Mouse (Mus musculus): ENCODE results near the gene Lgals12. TPM values are rescaled to one million over a fixed set of nuclear protein-coding genes. Genes with fewer than 3 reads are reported as not detected.
A peak's percentile ranks its signal among the peaks of the same experiment; 100 is the strongest.

The Lgals12 gene
- polyA plus RNA-seq, 1 experiment = 0.31 TPM

DNA sequence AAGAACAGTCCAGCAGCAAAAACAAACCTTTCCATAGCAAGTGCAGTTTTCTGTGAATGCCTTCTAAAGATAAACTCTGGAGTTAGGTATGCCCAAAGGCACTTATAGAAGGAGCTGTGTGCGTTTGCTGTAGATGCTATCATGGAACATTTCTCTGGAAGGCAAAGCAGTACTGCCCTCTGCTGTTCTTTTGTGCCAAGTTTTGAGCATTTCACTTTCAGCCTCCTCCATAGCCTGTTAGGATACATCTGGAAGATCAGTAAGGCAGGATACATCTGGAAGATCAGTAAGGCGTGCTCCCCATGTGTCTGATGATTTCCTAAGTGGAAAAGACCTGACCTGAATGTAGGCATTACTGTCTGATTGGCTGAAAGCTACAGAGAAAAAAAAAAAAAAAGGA lies 11.5 kb downstream of the Lgals12 start:
- Histone ChIP-seq H3K4me2 (ENCODE audit: low read depth) (no peak overlapping the region), H3K27me3 (ENCODE audit: control insufficient read depth, insufficient read depth, insufficient read length) (no peaks in the 10 kb centered on the region), H3K4me3 (no peak overlapping the region), H3ac (ENCODE audit: control insufficient read depth, insufficient read length) (no peak overlapping the region), H3K36me3 (ENCODE audit: control insufficient read depth, insufficient read depth) (no peaks in the 10 kb centered on the region), H3K79me2 (ENCODE audit: control insufficient read depth, insufficient read depth) (no peaks in the 10 kb centered on the region)
- no peak for TF ChIP-seq MYOG (IDR thresholded peaks at IDR 0.05; ENCODE audit: control insufficient read depth in 1 of 3, insufficient read depth in 1 of 3, insufficient read length in 2 of 3, low read depth in 2 of 3)
- TF ChIP-seq TCF3 (IDR thresholded peaks at IDR 0.05; ENCODE audit: insufficient read length, low read depth) = no peak
- no peak for TF ChIP-seq MYOD1 (IDR thresholded peaks at IDR 0.05; ENCODE audit: control insufficient read depth in 1 of 3, insufficient read length in 2 of 3, low read depth in 2 of 3)
- TF ChIP-seq MAX (IDR thresholded peaks at IDR 0.05; ENCODE audit: low read depth) = no peak
- no peak for TF ChIP-seq CEBPB (IDR thresholded peaks at IDR 0.05; ENCODE audit: insufficient read depth, poor library complexity, severe bottlenecking)
- TF ChIP-seq POLR2AphosphoS2 (IDR thresholded peaks at IDR 0.05; ENCODE audit: insufficient read length, low read depth) = no peak
- TF ChIP-seq E2F4 (IDR thresholded peaks at IDR 0.05; ENCODE audit: insufficient read depth) = no peak
- TF ChIP-seq POLR2A (IDR thresholded peaks at IDR 0.05; ENCODE audit: insufficient read length, low read depth) = no peak
- TF ChIP-seq SRF (IDR thresholded peaks at IDR 0.05; ENCODE audit: control insufficient read depth, insufficient read length, low read depth) = no peak
- no peak for TF ChIP-seq REST (IDR thresholded peaks at IDR 0.05; ENCODE audit: insufficient read depth, insufficient read length)

GRCm38 (mm10) chr19:7592018-7592417 lies 15.0 kb downstream of the Lgals12 start:
- no peak overlapping the region for H3K4me2 ChIP-seq (ENCODE audit: low read depth)
- no peaks in the 10 kb centered on the region for H3K27me3 ChIP-seq (ENCODE audit: control insufficient read depth, insufficient read depth, insufficient read length)
- TF ChIP-seq TCF3 (IDR thresholded peaks at IDR 0.05; ENCODE audit: insufficient read length, low read depth) = no peak
- no peak for TF ChIP-seq TCF12 (IDR thresholded peaks at IDR 0.05; ENCODE audit: insufficient read depth, poor library complexity, severe bottlenecking)
- TF ChIP-seq REST (IDR thresholded peaks at IDR 0.05; ENCODE audit: insufficient read depth, insufficient read length) = no peak
- no peak for TF ChIP-seq CEBPB (IDR thresholded peaks at IDR 0.05; ENCODE audit: insufficient read depth, poor library complexity, severe bottlenecking)
- TF ChIP-seq E2F4 (IDR thresholded peaks at IDR 0.05; ENCODE audit: insufficient read depth) = no peak
- TF ChIP-seq POLR2AphosphoS2 (IDR thresholded peaks at IDR 0.05; ENCODE audit: insufficient read length, low read depth) = no peak
- no peak for TF ChIP-seq SRF (IDR thresholded peaks at IDR 0.05; ENCODE audit: control insufficient read depth, insufficient read length, low read depth)
- TF ChIP-seq MYOG (IDR thresholded peaks at IDR 0.05; ENCODE audit: control insufficient read depth in 1 of 3, insufficient read depth in 1 of 3, insufficient read length in 2 of 3, low read depth in 2 of 3) = no peak
- no peak for TF ChIP-seq USF1 (IDR thresholded peaks at IDR 0.05; ENCODE audit: low read depth)
- TF ChIP-seq POLR2A (IDR thresholded peaks at IDR 0.05; ENCODE audit: insufficient read length, low read depth) = no peak
- no peak for TF ChIP-seq MYOD1 (IDR thresholded peaks at IDR 0.05; ENCODE audit: control insufficient read depth in 1 of 3, insufficient read length in 2 of 3, low read depth in 2 of 3)
- H3ac ChIP-seq (ENCODE audit: control insufficient read depth, insufficient read length) = no peak overlapping the region
- H3K4me3 ChIP-seq = no peak overlapping the region
- no peaks in the 10 kb centered on the region for H3K36me3 ChIP-seq (ENCODE audit: control insufficient read depth, insufficient read depth)
- H3K79me2 ChIP-seq (ENCODE audit: control insufficient read depth, insufficient read depth) = no peaks in the 10 kb centered on the region

DNA sequence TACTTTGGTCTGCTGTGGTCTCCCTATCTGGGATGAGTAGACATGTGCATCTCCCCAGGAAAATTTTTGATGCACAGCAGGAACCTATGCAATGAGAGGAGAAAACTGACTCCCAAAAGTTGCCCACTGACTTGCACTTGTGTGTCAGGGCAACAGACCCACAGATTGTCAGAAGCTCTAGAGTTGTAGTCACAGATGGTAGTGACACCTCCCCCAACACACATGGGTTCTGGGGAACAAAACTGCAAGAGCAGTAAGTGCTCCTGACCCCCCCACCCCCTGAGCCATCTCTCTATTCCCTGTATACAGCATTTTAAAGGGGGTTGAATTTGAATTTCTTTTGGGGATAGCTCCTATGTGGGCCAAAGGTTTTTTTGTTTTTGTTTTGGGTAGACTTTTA lies 16.2 kb downstream of the Lgals12 start:
- H3ac ChIP-seq (ENCODE audit: control insufficient read depth, insufficient read length) = no peak overlapping the region
- no peak overlapping the region for H3K4me2 ChIP-seq (ENCODE audit: low read depth)
- no peaks in the 10 kb centered on the region for H3K79me2 ChIP-seq (ENCODE audit: control insufficient read depth, insufficient read depth)
- H3K4me3 ChIP-seq = no peak overlapping the region
- no peak for TF ChIP-seq CEBPB (IDR thresholded peaks at IDR 0.05; ENCODE audit: insufficient read depth, poor library complexity, severe bottlenecking)
- no peak for TF ChIP-seq REST (IDR thresholded peaks at IDR 0.05; ENCODE audit: insufficient read depth, insufficient read length)
- no peak for TF ChIP-seq TCF12 (IDR thresholded peaks at IDR 0.05; ENCODE audit: insufficient read depth, poor library complexity, severe bottlenecking)
- no peak for TF ChIP-seq POLR2AphosphoS2 (IDR thresholded peaks at IDR 0.05; ENCODE audit: insufficient read length, low read depth)
- TF ChIP-seq SRF (IDR thresholded peaks at IDR 0.05; ENCODE audit: control insufficient read depth, insufficient read length, low read depth) = no peak
- no peak for TF ChIP-seq MYOD1 (IDR thresholded peaks at IDR 0.05; ENCODE audit: control insufficient read depth in 1 of 3, insufficient read length in 2 of 3, low read depth in 2 of 3)
- no peak for TF ChIP-seq MAX (IDR thresholded peaks at IDR 0.05; ENCODE audit: low read depth)
- TF ChIP-seq POLR2A (IDR thresholded peaks at IDR 0.05; ENCODE audit: insufficient read length, low read depth) = no peak
- no peaks in the 10 kb centered on the region for H3K27me3 ChIP-seq (ENCODE audit: control insufficient read depth, insufficient read depth, insufficient read length)
- H3K36me3 ChIP-seq (ENCODE audit: control insufficient read depth, insufficient read depth) = peaks cover 6% of the 10 kb centered on the region

DNA sequence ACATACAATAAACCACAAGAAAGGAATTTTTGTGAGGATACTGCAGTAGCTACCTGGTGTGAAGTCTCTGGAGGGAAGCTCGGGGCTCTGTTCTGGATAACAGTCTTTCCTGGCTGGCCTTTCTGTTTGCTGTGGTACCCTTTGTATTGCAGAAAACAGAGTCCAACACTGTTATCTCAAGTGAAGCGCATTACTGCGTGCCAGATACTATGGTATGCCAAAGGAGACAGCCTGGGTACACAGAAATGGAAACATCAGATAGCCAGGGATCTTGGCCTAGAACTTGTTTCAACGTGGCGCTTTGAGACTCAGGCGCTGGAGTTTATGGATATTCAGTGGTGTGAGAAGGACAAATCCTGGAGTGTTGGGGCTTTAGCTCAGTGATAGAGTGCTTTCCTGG lies 21.2 kb downstream of the Lgals12 start:
- Histone ChIP-seq H3K4me3 (no peak overlapping the region), H3K36me3 (ENCODE audit: control insufficient read depth, insufficient read depth) (peaks cover 7% of the 10 kb centered on the region), H3ac (ENCODE audit: control insufficient read depth, insufficient read length) (no peak overlapping the region), H3K4me2 (ENCODE audit: low read depth) (no peak overlapping the region), H3K79me2 (ENCODE audit: control insufficient read depth, insufficient read depth) (no peaks in the 10 kb centered on the region), H3K27me3 (ENCODE audit: control insufficient read depth, insufficient read depth, insufficient read length) (no peaks in the 10 kb centered on the region)
- TF ChIP-seq CEBPB (IDR thresholded peaks at IDR 0.05; ENCODE audit: insufficient read depth, poor library complexity, severe bottlenecking) (no peak), TCF12 (IDR thresholded peaks at IDR 0.05; ENCODE audit: insufficient read depth, poor library complexity, severe bottlenecking) (no peak), MYOG (IDR thresholded peaks at IDR 0.05; ENCODE audit: control insufficient read depth in 1 of 3, insufficient read depth in 1 of 3, insufficient read length in 2 of 3, low read depth in 2 of 3) (no peak), POLR2A (IDR thresholded peaks at IDR 0.05; ENCODE audit: insufficient read length, low read depth) (no peak), REST (IDR thresholded peaks at IDR 0.05; ENCODE audit: insufficient read depth, insufficient read length) (no peak)

GRCm38 (mm10) chr19:7585279-7585678 lies 21.7 kb downstream of the Lgals12 start:
- Histone ChIP-seq H3ac (ENCODE audit: control insufficient read depth, insufficient read length) (no peak overlapping the region), H3K36me3 (ENCODE audit: control insufficient read depth, insufficient read depth) (peaks cover 12% of the 10 kb centered on the region), H3K4me3 (no peak overlapping the region), H3K27me3 (ENCODE audit: control insufficient read depth, insufficient read depth, insufficient read length) (no peaks in the 10 kb centered on the region), H3K79me2 (ENCODE audit: control insufficient read depth, insufficient read depth) (no peaks in the 10 kb centered on the region), H3K4me2 (ENCODE audit: low read depth) (no peak overlapping the region)
- TF ChIP-seq SRF (IDR thresholded peaks at IDR 0.05; ENCODE audit: control insufficient read depth, insufficient read length, low read depth) = no peak
- no peak for TF ChIP-seq TCF12 (IDR thresholded peaks at IDR 0.05; ENCODE audit: insufficient read depth, poor library complexity, severe bottlenecking)
- peak in 2 of 3 experiments; percentile 29 to 72 for TF ChIP-seq MYOD1 (IDR thresholded peaks at IDR 0.05; ENCODE audit: control insufficient read depth in 1 of 3, insufficient read length in 2 of 3, low read depth in 2 of 3)

Measured in myocyte (in vitro differentiated cells).